In genomic region chr13:23299999-23300341, GRCm38 (mm10) we compare ENCODE assay signal across 8 mouse cellular contexts. TPM values are rescaled to one million over a fixed set of nuclear protein-coding genes. Genes with fewer than 3 reads are reported as not detected.
DNase-seq lines count a peak whose midpoint lies in the region; ATAC-seq lines count a peak whose summit lies in the region.

No protein-coding gene starts in this region.

- WGBS in heart, embryonic 15.5 days = 2% methylated on average over 13 of the region's 13 CpGs
- WGBS in midbrain, embryonic 12.5 days = under 1% methylated on average over 13 of the region's 13 CpGs

- peak overlapping the region; percentile 41 for H3K9ac ChIP-seq in heart, embryonic 15.5 days
- H3K9ac ChIP-seq in midbrain, embryonic 12.5 days (replicated peaks) = peak overlapping the region; percentile 45

- ATAC-seq in heart, embryonic 15.5 days (replicated peaks; ENCODE audit: insufficient number of reproducible peaks, insufficient read depth, low FRiP score, low read depth) = no peak
- 0 out of 2 replicates have a peak, but pooled peaks have one; percentile 59 for ATAC-seq in midbrain, embryonic 12.5 days (ENCODE audit: low FRiP score, low read depth)

- peaks cover 9% of the 10 kb centered on the region for H3K4me1 ChIP-seq in heart, embryonic 15.5 days (replicated peaks)
- H3K4me1 ChIP-seq in midbrain, embryonic 12.5 days = peaks cover 8% of the 10 kb centered on the region; the same call in 1 of the 2 replicates

- no peaks in the 10 kb centered on the region for H3K36me3 ChIP-seq in heart, embryonic 15.5 days
- no peaks in the 10 kb centered on the region for H3K36me3 ChIP-seq in midbrain, embryonic 12.5 days

- DNase-seq in cerebellum, postnatal 14 days = peak; percentile 60 to 61
- DNase-seq in cerebellum, adult 9-10 months = no peak
- DNase-seq in A20 (ENCODE audit: low read depth, low spot score) = peak; percentile 86
- peak; percentile 80 for DNase-seq in c-Kit-positive CD71-positive TER-119-negative erythroid progenitor cells, embryonic 14.5 days (ENCODE audit: low read depth)
- DNase-seq in left cerebral cortex, postnatal 25 days (ENCODE audit: low spot score in 2 of 2) = peak; percentile 85 to 90
- no peak for DNase-seq in gastrocnemius, adult 18-20 months (ENCODE audit: low spot score)

- H3K4me2 ChIP-seq in heart, embryonic 15.5 days = peak overlapping the region; percentile 68
- peak overlapping the region; percentile 57 for H3K4me2 ChIP-seq in midbrain, embryonic 12.5 days (replicated peaks)

- H3K9me3 ChIP-seq in heart, embryonic 15.5 days (replicated peaks) = no peaks in the 10 kb centered on the region
- H3K9me3 ChIP-seq in midbrain, embryonic 12.5 days = no peaks in the 10 kb centered on the region

- peaks cover 15% of the 10 kb centered on the region for H3K27me3 ChIP-seq in heart, embryonic 15.5 days
- H3K27me3 ChIP-seq in midbrain, embryonic 12.5 days = peaks cover 15% of the 10 kb centered on the region

- peak overlapping the region; percentile 51 for H3K4me3 ChIP-seq in heart, embryonic 15.5 days
- peak overlapping the region; percentile 43 for H3K4me3 ChIP-seq in midbrain, embryonic 12.5 days

- H3K27ac ChIP-seq in heart, embryonic 15.5 days = no peak overlapping the region
- no peak overlapping the region for H3K27ac ChIP-seq in midbrain, embryonic 12.5 days (replicated peaks)

- intact Hi-C loops in left cerebral cortex, postnatal 25 days (cut with DNase I) = loop anchor here (2.0 to 10.0 kb wide), 5 partner anchors 15 to 1585 kb away; partner anchors contain the start of genes Hist1h2ai, Hist1h2bl and Hist1h3h

RNA-seq across cellular contexts. Expression of gene Vmn1r223, which starts 53.0 kb away (rescaled TPM):
- not detected in 2 replicates for polyA plus RNA-seq in heart, embryonic 15.5 days (2015; fragmentation: Nextera tagmentation; extraction: Ambion mirVana)
- not detected for total RNA-seq in left cerebral cortex, postnatal 25 days (2021)
- polyA plus RNA-seq in midbrain, embryonic 12.5 days (2016; fragmentation: Nextera tagmentation; extraction: Ambion mirVana) = not detected in 2 replicates
- total RNA-seq in gastrocnemius, adult 18-20 months (2021) = not detected

Comparison
In these comparisons a context has a peak if more than half of its experiments do, and no peak if none do; other contexts are left out.
1. DNase-seq: peak in cerebellum, postnatal 14 days (2 of 2), A20 (single experiment), c-Kit-positive CD71-positive TER-119-negative erythroid progenitor cells, embryonic 14.5 days (single experiment) and left cerebral cortex, postnatal 25 days (2 of 2); none in cerebellum, adult 9-10 months (single experiment) and gastrocnemius, adult 18-20 months (single experiment).